Mouse (Mus musculus): ENCODE data around the gene Dus1l. TPM values are rescaled to one million over a fixed set of nuclear protein-coding genes. Genes with fewer than 3 reads are reported as not detected.
"Not testable (repeated sequence)": the region's sequence is repeated elsewhere in the genome, so short reads cannot be mapped to it uniquely, and the experiment has no call there.

Gene Dus1l
- polyA plus RNA-seq, 1 experiment from 2014 or later = 42.2 TPM

DNA sequence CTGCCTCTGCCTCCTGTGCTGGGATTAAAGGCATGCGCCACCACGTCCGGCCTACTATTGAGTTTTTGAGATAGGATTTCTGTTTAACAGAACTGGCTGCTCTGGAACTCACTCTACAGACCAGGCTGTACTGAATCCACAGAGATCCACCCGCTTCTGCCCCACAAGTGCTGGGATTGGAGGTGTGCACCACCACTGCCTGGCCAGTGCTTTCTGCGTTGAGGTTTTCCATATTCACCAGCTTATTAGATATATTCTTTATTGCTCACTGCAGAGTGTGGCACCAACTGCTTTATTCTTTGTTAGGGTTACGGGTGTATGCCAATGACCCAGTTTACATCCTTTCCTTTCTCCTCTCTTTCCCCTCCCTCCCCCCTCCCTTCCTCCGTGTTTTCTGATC, 8.1 kb upstream of the Dus1l start:
- Histone ChIP-seq H3K36me3 (ENCODE audit: control insufficient read depth, insufficient read depth, low read length) (peaks cover 38% of the 10 kb centered on the region), H3K9me3 (replicated peaks; ENCODE audit: control insufficient read depth, low read length, poor library complexity, severe bottlenecking) (no peaks in the 10 kb centered on the region), H3K4me3 (ENCODE audit: low read depth, low read length) (no peak overlapping the region), H3K27ac (ENCODE audit: low read length) (no peak overlapping the region), H3K4me1 (ENCODE audit: control insufficient read depth, insufficient read depth, low read length) (peaks cover 5% of the 10 kb centered on the region; the same call in 1 of the 2 replicates), H3K27me3 (ENCODE audit: control insufficient read depth, insufficient read depth, low read depth, low read length) (no peaks in the 10 kb centered on the region), H3K4me2 (ENCODE audit: low read length) (no peak overlapping the region), H3K9ac (ENCODE audit: low read depth, low read length) (no peak overlapping the region)
- WGBS = 83% methylated on average over 7 of the region's 7 CpGs
- ATAC-seq = no peak

DNA sequence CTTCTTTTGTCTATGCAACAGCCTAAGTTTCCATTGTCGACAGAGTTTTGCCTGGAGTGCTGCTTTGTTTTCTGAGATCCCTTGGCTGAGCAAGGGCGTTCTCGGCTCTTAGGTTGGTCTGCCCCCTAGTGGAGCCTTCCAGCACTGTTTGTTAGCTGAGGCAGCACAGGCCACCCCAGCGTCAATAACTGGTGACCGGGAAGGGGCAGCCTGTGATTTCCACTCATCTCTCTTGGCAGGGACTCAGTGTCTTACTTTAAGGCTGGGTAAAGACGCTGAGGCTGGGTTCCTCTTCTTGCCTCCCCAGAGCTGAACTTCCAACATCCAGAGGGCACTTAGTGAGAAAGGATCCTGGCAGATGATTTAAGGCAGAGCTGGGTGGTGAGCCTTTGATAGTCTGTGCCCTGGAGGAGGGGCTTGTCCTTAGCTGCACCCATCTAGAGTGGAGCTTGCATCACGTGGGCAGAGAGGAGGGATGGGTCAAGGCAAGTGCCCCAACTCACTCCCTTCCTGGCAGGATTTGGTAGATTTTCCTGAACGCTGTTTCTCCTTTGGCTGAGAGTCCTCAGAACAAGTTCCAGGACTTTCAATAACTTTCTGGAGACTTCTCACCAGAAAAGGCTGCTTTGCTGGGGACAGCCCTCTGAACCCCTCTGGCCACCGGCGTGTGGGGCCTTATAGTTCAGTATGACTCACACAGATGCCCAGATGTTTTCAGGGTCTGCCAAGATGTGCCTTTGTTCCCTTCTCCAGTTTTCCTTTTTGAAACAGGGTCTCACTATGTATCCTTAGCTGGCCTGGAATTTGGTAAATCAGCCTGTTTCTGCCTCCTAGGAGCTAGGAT, 4.1 kb upstream of the Dus1l start:
- ATAC-seq = peak; percentile 51; the same call in 1 of the 2 replicates
- 13% methylated on average over 10 of the region's 10 CpGs for WGBS
- Histone ChIP-seq H3K27ac (ENCODE audit: low read length) (peak overlapping the region; percentile 36; the same call in 1 of the 2 replicates), H3K4me1 (ENCODE audit: control insufficient read depth, insufficient read depth, low read length) (peaks cover 11% of the 10 kb centered on the region), H3K4me2 (ENCODE audit: low read length) (peak overlapping the region; percentile 27), H3K27me3 (ENCODE audit: control insufficient read depth, insufficient read depth, low read depth, low read length) (no peaks in the 10 kb centered on the region), H3K9me3 (replicated peaks; ENCODE audit: control insufficient read depth, low read length, poor library complexity, severe bottlenecking) (no peaks in the 10 kb centered on the region), H3K36me3 (ENCODE audit: control insufficient read depth, insufficient read depth, low read length) (no peaks in the 10 kb centered on the region), H3K9ac (ENCODE audit: low read depth, low read length) (no peak overlapping the region), H3K4me3 (ENCODE audit: low read depth, low read length) (no peak overlapping the region)

DNA sequence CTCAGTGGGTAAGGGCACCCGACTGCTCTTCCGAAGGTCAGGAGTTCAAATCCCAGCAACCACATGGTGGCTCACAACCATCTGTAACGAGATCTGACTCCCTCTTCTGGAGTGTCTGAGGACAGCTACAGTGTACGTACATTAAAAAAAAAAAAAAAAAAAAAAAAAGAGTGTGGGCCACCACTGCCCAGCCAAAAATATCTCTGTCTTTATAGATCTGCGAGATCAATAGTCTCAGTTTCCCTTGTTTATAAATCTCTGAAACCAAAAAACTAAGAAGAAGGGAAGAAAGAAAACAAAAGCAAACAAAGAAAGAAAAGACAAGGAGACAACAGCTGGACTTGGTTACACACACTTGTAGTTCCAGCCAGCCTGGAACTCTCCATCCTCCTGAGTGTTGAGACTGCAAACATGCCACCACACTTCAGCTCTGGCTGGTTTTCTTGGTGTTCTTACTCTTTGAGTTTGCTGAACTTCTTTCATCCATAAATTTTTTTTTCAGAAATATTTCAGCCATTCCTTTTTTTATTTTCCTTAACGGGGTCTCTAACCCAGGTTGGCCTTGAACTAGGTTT, 3.2 kb upstream of the Dus1l start:
- peaks cover 18% of the 10 kb centered on the region for H3K4me1 ChIP-seq (ENCODE audit: control insufficient read depth, insufficient read depth, low read length)
- H3K9me3 ChIP-seq (replicated peaks; ENCODE audit: control insufficient read depth, low read length, poor library complexity, severe bottlenecking) = no peaks in the 10 kb centered on the region
- WGBS = 64% methylated on average over 6 of the region's 6 CpGs
- no peaks in the 10 kb centered on the region for H3K36me3 ChIP-seq (ENCODE audit: control insufficient read depth, insufficient read depth, low read length)
- H3K27ac ChIP-seq (ENCODE audit: low read length) = no peak overlapping the region; the same call in 1 of the 2 replicates
- H3K9ac ChIP-seq (ENCODE audit: low read depth, low read length) = no peak overlapping the region; the same call in 1 of the 2 replicates
- H3K4me2 ChIP-seq (ENCODE audit: low read length) = no peak overlapping the region; the same call in 1 of the 2 replicates
- no peaks in the 10 kb centered on the region for H3K27me3 ChIP-seq (ENCODE audit: control insufficient read depth, insufficient read depth, low read depth, low read length)
- no peak for ATAC-seq
- no peak overlapping the region for H3K4me3 ChIP-seq (ENCODE audit: low read depth, low read length)

DNA sequence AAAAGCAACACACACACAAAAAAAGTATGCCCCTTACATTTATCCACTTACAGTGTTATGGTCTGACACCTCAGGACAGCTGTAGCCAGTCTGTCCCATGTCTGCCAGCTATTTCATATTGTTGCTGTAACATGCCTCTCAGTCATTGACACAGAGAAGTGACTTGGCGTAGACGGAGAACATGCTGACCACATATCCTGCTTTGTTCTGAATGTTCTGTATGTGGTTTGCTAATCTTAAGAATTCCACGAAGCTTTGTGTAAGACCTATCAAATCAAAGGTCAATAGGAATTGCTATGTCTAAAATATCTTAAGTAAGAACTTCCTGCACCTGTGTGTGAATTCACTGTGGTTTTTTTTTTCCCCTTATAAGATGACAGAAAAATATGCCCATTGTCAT, 2.0 kb upstream of the Dus1l start:
- H3K4me2 ChIP-seq (ENCODE audit: low read length) = no peak overlapping the region
- no peak overlapping the region for H3K4me3 ChIP-seq (ENCODE audit: low read depth, low read length)
- no peaks in the 10 kb centered on the region for H3K9me3 ChIP-seq (replicated peaks; ENCODE audit: control insufficient read depth, low read length, poor library complexity, severe bottlenecking)
- no peak overlapping the region for H3K27ac ChIP-seq (ENCODE audit: low read length)
- no peaks in the 10 kb centered on the region for H3K27me3 ChIP-seq (ENCODE audit: control insufficient read depth, insufficient read depth, low read depth, low read length)
- ATAC-seq = no peak
- 95% methylated on average over 3 of the region's 3 CpGs for WGBS
- H3K36me3 ChIP-seq (ENCODE audit: control insufficient read depth, insufficient read depth, low read length) = peaks cover 4% of the 10 kb centered on the region; the same call in 1 of the 2 replicates
- no peak overlapping the region for H3K9ac ChIP-seq (ENCODE audit: low read depth, low read length)
- H3K4me1 ChIP-seq (ENCODE audit: control insufficient read depth, insufficient read depth, low read length) = peaks cover 18% of the 10 kb centered on the region

DNA sequence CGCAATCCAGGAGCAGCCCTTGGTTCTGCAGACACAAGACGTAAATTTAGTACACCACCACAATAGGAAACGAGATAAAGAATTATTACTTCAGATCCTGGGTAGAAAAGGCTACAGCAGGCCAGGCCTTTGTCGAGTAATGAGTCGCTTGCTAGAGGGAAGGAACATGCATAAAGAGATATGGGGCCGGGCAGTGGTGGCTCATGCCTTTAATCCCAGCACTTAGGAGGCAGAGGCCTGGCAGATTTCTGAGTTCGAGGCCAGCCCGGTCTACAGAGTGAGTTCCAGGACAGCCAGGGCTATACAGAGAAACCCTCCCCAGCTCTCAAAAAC, 377 bp upstream of the Dus1l start:
- H3K9ac ChIP-seq (ENCODE audit: low read depth, low read length) = peak overlapping the region; percentile 43
- no peaks in the 10 kb centered on the region for H3K9me3 ChIP-seq (replicated peaks; ENCODE audit: control insufficient read depth, low read length, poor library complexity, severe bottlenecking)
- peak overlapping the region; percentile 41 for H3K4me2 ChIP-seq (ENCODE audit: low read length)
- H3K4me1 ChIP-seq (ENCODE audit: control insufficient read depth, insufficient read depth, low read length) = peaks cover 18% of the 10 kb centered on the region
- H3K27ac ChIP-seq (ENCODE audit: low read length) = peak overlapping the region; percentile 80
- ATAC-seq = peak; percentile 11; the same call in 1 of the 2 replicates
- H3K4me3 ChIP-seq (ENCODE audit: low read depth, low read length) = peak overlapping the region; percentile 84; the same call in 1 of the 2 replicates
- peaks cover 11% of the 10 kb centered on the region for H3K36me3 ChIP-seq (ENCODE audit: control insufficient read depth, insufficient read depth, low read length)
- WGBS = 24% methylated on average over 8 of the region's 8 CpGs
- no peaks in the 10 kb centered on the region for H3K27me3 ChIP-seq (ENCODE audit: control insufficient read depth, insufficient read depth, low read depth, low read length)

DNA sequence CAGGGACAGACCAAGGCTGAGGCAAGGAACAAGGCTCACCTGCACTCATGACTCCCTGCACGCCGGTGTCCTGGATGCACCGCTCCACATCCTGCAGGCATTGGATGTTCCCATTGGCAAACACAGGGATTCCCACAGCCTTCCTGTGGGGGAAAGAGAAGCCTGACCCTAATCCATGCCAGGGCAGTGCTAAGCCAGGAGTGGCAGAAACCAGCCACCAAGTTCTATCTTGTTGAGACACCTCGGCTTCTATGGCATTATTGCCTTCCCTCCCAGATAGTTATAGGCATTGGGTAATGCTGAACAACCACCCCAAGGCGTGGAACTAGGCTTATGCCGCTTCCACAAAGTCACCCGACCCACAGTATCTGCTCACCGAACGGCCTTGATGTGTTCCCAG, 3.6 kb downstream of the Dus1l start:
- ATAC-seq = no peak
- H3K36me3 ChIP-seq (ENCODE audit: control insufficient read depth, insufficient read depth, low read length) = peaks cover 32% of the 10 kb centered on the region
- WGBS = 95% methylated on average over 9 of the region's 9 CpGs

DNA sequence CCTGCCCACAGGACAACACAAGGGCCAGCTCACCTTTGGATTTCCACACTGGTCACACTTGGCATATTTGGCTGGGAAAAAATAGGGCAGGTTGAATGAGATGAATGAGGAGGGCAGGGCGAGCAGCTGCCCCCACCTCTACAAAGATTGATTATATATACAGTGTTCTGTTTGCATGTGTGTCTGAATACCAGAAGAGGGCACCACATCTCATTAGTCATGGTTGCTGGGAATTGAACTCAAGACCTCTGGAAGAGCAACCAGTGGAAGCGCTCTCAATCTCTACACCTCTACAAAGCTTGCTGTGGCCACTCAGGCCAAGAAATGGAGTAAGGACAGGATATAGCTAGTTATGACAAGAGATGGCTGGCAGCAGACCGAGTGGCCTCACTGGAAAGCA, 6.4 kb downstream of the Dus1l start:
- H3K4me2 ChIP-seq (ENCODE audit: low read length) = no peak overlapping the region
- no peak overlapping the region for H3K27ac ChIP-seq (ENCODE audit: low read length)
- no peak overlapping the region for H3K4me3 ChIP-seq (ENCODE audit: low read depth, low read length)
- no peaks in the 10 kb centered on the region for H3K9me3 ChIP-seq (replicated peaks; ENCODE audit: control insufficient read depth, low read length, poor library complexity, severe bottlenecking)
- H3K4me1 ChIP-seq (ENCODE audit: control insufficient read depth, insufficient read depth, low read length) = peaks cover 12% of the 10 kb centered on the region
- ATAC-seq = no peak
- no peak overlapping the region for H3K9ac ChIP-seq (ENCODE audit: low read depth, low read length)
- peaks cover 42% of the 10 kb centered on the region for H3K36me3 ChIP-seq (ENCODE audit: control insufficient read depth, insufficient read depth, low read length)
- no peaks in the 10 kb centered on the region for H3K27me3 ChIP-seq (ENCODE audit: control insufficient read depth, insufficient read depth, low read depth, low read length)
- WGBS = 91% methylated on average over 3 of the region's 3 CpGs

More for the DNA sequence above, 3.6 kb downstream of the Dus1l start:
- Histone ChIP-seq H3K4me3 (ENCODE audit: low read depth, low read length) (no peak overlapping the region), H3K27ac (ENCODE audit: low read length) (no peak overlapping the region), H3K9me3 (replicated peaks; ENCODE audit: control insufficient read depth, low read length, poor library complexity, severe bottlenecking) (no peaks in the 10 kb centered on the region), H3K27me3 (ENCODE audit: control insufficient read depth, insufficient read depth, low read depth, low read length) (no peaks in the 10 kb centered on the region), H3K4me1 (ENCODE audit: control insufficient read depth, insufficient read depth, low read length) (peaks cover 13% of the 10 kb centered on the region), H3K9ac (ENCODE audit: low read depth, low read length) (no peak overlapping the region), H3K4me2 (ENCODE audit: low read length) (no peak overlapping the region)

DNA sequence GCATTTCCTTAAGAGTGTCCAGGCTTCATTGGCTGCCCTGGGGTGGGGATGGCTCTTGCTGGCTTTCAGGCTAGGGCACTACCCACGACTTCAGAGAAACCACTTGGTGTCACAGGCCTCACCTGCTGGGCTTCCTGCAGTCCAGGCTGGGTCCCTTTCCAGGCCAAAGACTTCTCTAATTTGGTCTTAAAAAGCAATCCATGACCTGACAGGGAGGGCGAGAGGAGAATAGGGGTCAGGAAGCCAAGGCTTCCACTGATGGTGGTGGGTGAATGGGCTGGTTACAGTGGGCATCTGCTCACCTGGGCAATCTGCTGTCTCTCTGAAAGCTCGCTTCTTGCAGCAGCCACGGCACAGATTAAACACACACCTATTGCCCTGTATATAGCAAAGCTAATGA, 6.8 kb downstream of the Dus1l start:
- H3K4me1 ChIP-seq (ENCODE audit: control insufficient read depth, insufficient read depth, low read length) = peaks cover 10% of the 10 kb centered on the region
- peaks cover 42% of the 10 kb centered on the region for H3K36me3 ChIP-seq (ENCODE audit: control insufficient read depth, insufficient read depth, low read length)
- no peak overlapping the region for H3K9ac ChIP-seq (ENCODE audit: low read depth, low read length)
- H3K27ac ChIP-seq (ENCODE audit: low read length) = no peak overlapping the region
- WGBS = 92% methylated on average over 4 of the region's 4 CpGs
- H3K4me3 ChIP-seq (ENCODE audit: low read depth, low read length) = no peak overlapping the region
- H3K9me3 ChIP-seq (replicated peaks; ENCODE audit: control insufficient read depth, low read length, poor library complexity, severe bottlenecking) = no peaks in the 10 kb centered on the region
- ATAC-seq = no peak
- H3K4me2 ChIP-seq (ENCODE audit: low read length) = no peak overlapping the region
- no peaks in the 10 kb centered on the region for H3K27me3 ChIP-seq (ENCODE audit: control insufficient read depth, insufficient read depth, low read depth, low read length)

DNA sequence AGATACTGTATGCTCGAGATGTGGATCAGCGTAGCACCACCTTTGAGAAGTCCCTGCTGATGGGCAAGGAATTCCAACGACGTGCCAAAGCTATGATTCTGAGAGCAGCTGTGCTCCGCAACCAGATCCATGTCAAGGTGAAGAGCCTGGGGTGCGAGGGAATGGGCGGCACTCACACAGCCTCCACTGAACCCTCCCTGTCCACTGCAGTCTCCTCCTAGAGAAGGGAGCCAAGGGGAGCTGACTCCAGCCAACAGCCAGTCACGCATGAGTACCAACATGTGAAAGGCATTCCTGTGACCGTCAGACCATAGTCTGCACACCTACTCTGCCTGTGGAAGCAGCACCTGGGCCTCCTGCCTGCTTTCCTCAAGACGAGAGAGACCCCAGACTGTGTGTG, 7.7 kb downstream of the Dus1l start:
- H3K9ac ChIP-seq (ENCODE audit: low read depth, low read length); H3K4me3 ChIP-seq (ENCODE audit: low read depth, low read length); H3K9me3 ChIP-seq (replicated peaks; ENCODE audit: control insufficient read depth, low read length, poor library complexity, severe bottlenecking); H3K27ac ChIP-seq (ENCODE audit: low read length); H3K4me2 ChIP-seq (ENCODE audit: low read length); ATAC-seq; H3K27me3 ChIP-seq (ENCODE audit: control insufficient read depth, insufficient read depth, low read depth, low read length): not testable (repeated sequence)
- WGBS = 88% methylated on average over 9 of the region's 10 CpGs
- Histone ChIP-seq H3K4me1 (ENCODE audit: control insufficient read depth, insufficient read depth, low read length) (peaks cover 11% of the 10 kb centered on the region), H3K36me3 (ENCODE audit: control insufficient read depth, insufficient read depth, low read length) (peaks cover 39% of the 10 kb centered on the region)
